Comparison of ENCODE assay signal across 15 mouse cellular contexts in genomic region chr7:132573205-132573604, GRCm38 (mm10). TPM values are rescaled to one million over a fixed set of nuclear protein-coding genes. Genes with fewer than 3 reads are reported as not detected.
DNase-seq lines count a peak whose midpoint lies in the region; ATAC-seq and TF ChIP-seq lines count a peak whose summit lies in the region.
"Had no signal": no experiment of that assay in that cellular context is flagged by ENCODE, and none has a peak within 500 bp of the region (broad histone marks: within the 10 kb centered on the region; RNA-seq: fewer than 3 reads in every experiment).

No protein-coding gene starts in this region.

- no peaks in the 10 kb centered on the region for H3K36me3 ChIP-seq in hindbrain, embryonic 11.5 days (ENCODE audit: control insufficient read depth, insufficient read depth, low read length)
- H3K36me3 ChIP-seq in liver, embryonic 15.5 days (replicated peaks): peaks cover 16% of the 10 kb centered on the region

- H3K4me2 ChIP-seq in hindbrain, embryonic 11.5 days (replicated peaks; ENCODE audit: low read depth, low read length): no peak overlapping the region
- peak overlapping the region; percentile 47 for H3K4me2 ChIP-seq in liver, embryonic 15.5 days

- TF ChIP-seq POLR2A in embryonic fibroblast, embryonic 13.5 days (IDR thresholded peaks at IDR 0.05; ENCODE audit: low read depth, low read length): no peak

- WGBS in hindbrain, embryonic 11.5 days: 34% methylated on average over 6 of the region's 6 CpGs
- WGBS in liver, embryonic 15.5 days (ENCODE audit: insufficient replicate concordance): 70% methylated on average over 6 of the region's 6 CpGs

- H3K9ac ChIP-seq in hindbrain, embryonic 11.5 days (ENCODE audit: low read depth, low read length): no peak overlapping the region
- H3K9ac ChIP-seq in liver, embryonic 15.5 days: no peak overlapping the region

- H3K4me1 ChIP-seq in embryonic fibroblast, embryonic 13.5 days (ENCODE audit: control insufficient read depth, insufficient read depth, low read length): peaks cover 2% of the 10 kb centered on the region; the same call in 1 of the 2 replicates
- H3K4me1 ChIP-seq in hindbrain, embryonic 11.5 days (replicated peaks; ENCODE audit: control insufficient read depth, insufficient read depth, low read length): 0 out of 2 replicates have a peak, but pooled peaks cover 2% of the 10 kb centered on the region
- peaks cover 77% of the 10 kb centered on the region for H3K4me1 ChIP-seq in liver, embryonic 15.5 days (replicated peaks)

- no peaks in the 10 kb centered on the region; the same call in 1 of the 2 replicates for H3K27me3 ChIP-seq in hindbrain, embryonic 11.5 days (ENCODE audit: control insufficient read depth, insufficient read depth, low read length)
- peaks cover 23% of the 10 kb centered on the region for H3K27me3 ChIP-seq in liver, embryonic 15.5 days

- no peak for ATAC-seq in hindbrain, embryonic 11.5 days (ENCODE audit: low FRiP score)
- no peak for ATAC-seq in liver, embryonic 15.5 days (ENCODE audit: insufficient read depth)

- TF ChIP-seq CTCF in layer of hippocampus, adult 2 months (conservative IDR thresholded peaks at IDR 0.05): no peak
- TF ChIP-seq CTCF in embryonic fibroblast, embryonic 13.5 days (IDR thresholded peaks at IDR 0.05; ENCODE audit: borderline replicate concordance, insufficient read depth, low read length): no peak

- no peak for DNase-seq in layer of hippocampus, adult 2 months (ENCODE audit: low spot score in 2 of 2)
- DNase-seq in layer of hippocampus, postnatal 25 days (ENCODE audit: extremely low spot score in 1 of 2, low spot score in 1 of 2): no peak
- no peak for DNase-seq in hindbrain, embryonic 11.5 days (ENCODE audit: low spot score)
- DNase-seq in adrenal gland, postnatal 14 days: no peak
- DNase-seq in kidney, postnatal 14 days: no peak
- DNase-seq: cerebellum, postnatal 14 days; gastrocnemius, postnatal 25 days; lung, postnatal 4 days; spleen, adult 18-20 months; thymus, postnatal 36 days had no signal

- no peak overlapping the region for H3K4me3 ChIP-seq in layer of hippocampus, adult 2 months
- H3K4me3 ChIP-seq in embryonic fibroblast, embryonic 13.5 days (ENCODE audit: insufficient read depth, low read length): peak overlapping the region; percentile 12; the same call in 1 of the 2 replicates
- H3K4me3 ChIP-seq in hindbrain, embryonic 11.5 days (ENCODE audit: low read depth, low read length): no peak overlapping the region
- no peak overlapping the region for H3K4me3 ChIP-seq in liver, embryonic 15.5 days (replicated peaks)

- no peaks in the 10 kb centered on the region for H3K9me3 ChIP-seq in hindbrain, embryonic 11.5 days (ENCODE audit: control insufficient read depth, low read length)
- no peaks in the 10 kb centered on the region for H3K9me3 ChIP-seq in liver, embryonic 15.5 days (replicated peaks)

- peak overlapping the region; percentile 83 for H3K27ac ChIP-seq in layer of hippocampus, adult 2 months
- H3K27ac ChIP-seq in embryonic fibroblast, embryonic 13.5 days (ENCODE audit: insufficient read depth, low read length): peak overlapping the region; percentile 95
- peak overlapping the region; percentile 38; the same call in 1 of the 2 replicates for H3K27ac ChIP-seq in hindbrain, embryonic 11.5 days (ENCODE audit: low read depth, low read length)
- H3K27ac ChIP-seq in liver, embryonic 15.5 days (replicated peaks): peak overlapping the region; percentile 42

RNA-seq across cellular contexts. Expression of gene Oat, which starts 3.0 kb away (rescaled TPM):
- 10 to 100 TPM; 91.2 to 95.6 TPM for total RNA-seq in layer of hippocampus, adult 2 months (2021)
- total RNA-seq in layer of hippocampus, postnatal 25 days (2021): 10 to 100 TPM; 90.3 to 94.5 TPM
- 241 and 272 TPM in 2 replicates for polyA plus RNA-seq in embryonic fibroblast, embryonic 13.5 days (2011; ENCODE audit: insufficient read length, low read depth, missing spikeins)
- polyA plus RNA-seq in hindbrain, embryonic 11.5 days (2014; fragmentation: Nextera tagmentation; extraction: Ambion mirVana): 138 and 144 TPM in 2 replicates
- 57.2 and 57.6 TPM in 2 replicates for polyA plus RNA-seq in liver, embryonic 15.5 days (2015; fragmentation: Nextera tagmentation; extraction: Ambion mirVana)
- 88.1 and 96.2 TPM in 2 replicates for total RNA-seq in adrenal gland, postnatal 14 days (2021)

RNA-seq across cellular contexts. Expression of gene Nkx1-2, which starts 26.2 kb away (rescaled TPM):
- not detected for total RNA-seq in layer of hippocampus, adult 2 months (2021)
- under 1 TPM in 1 of 2 experiments, not detected in 1; 0.12 TPM for total RNA-seq in layer of hippocampus, postnatal 25 days (2021)
- not detected in 2 replicates for polyA plus RNA-seq in embryonic fibroblast, embryonic 13.5 days (2011; ENCODE audit: insufficient read length, low read depth, missing spikeins)
- 4.5 and 6.8 TPM in 2 replicates for polyA plus RNA-seq in hindbrain, embryonic 11.5 days (2014; fragmentation: Nextera tagmentation; extraction: Ambion mirVana)
- polyA plus RNA-seq in liver, embryonic 15.5 days (2015; fragmentation: Nextera tagmentation; extraction: Ambion mirVana): not detected in 2 replicates
- total RNA-seq in adrenal gland, postnatal 14 days (2021): not detected in 2 replicates
- total RNA-seq: adrenal gland, adult 18-20 months; gastrocnemius, postnatal 25 days; neutrophil, adult 5-6 weeks had no signal
- polyA plus RNA-seq: large intestine, adult 2 months had no signal

RNA-seq across cellular contexts. Expression of gene Lhpp, which starts 37.2 kb away (rescaled TPM):
- total RNA-seq in layer of hippocampus, adult 2 months (2021): 10 to 100 TPM; 22.9 to 25.3 TPM
- total RNA-seq in layer of hippocampus, postnatal 25 days (2021): 10 to 100 TPM; 28.0 to 30.6 TPM
- 5.0 and 6.5 TPM in 2 replicates for polyA plus RNA-seq in embryonic fibroblast, embryonic 13.5 days (2011; ENCODE audit: insufficient read length, low read depth, missing spikeins)
- polyA plus RNA-seq in hindbrain, embryonic 11.5 days (2014; fragmentation: Nextera tagmentation; extraction: Ambion mirVana): 20.4 and 22.4 TPM in 2 replicates
- 4.8 and 5.0 TPM in 2 replicates for polyA plus RNA-seq in liver, embryonic 15.5 days (2015; fragmentation: Nextera tagmentation; extraction: Ambion mirVana)
- 18.1 and 18.6 TPM in 2 replicates for total RNA-seq in adrenal gland, postnatal 14 days (2021)

Comparison
In these comparisons a context has a peak if more than half of its experiments do, and no peak if none do; other contexts are left out.
1. H3K27ac ChIP-seq: peak in every context shown above with its lines; median percentile 95 in embryonic fibroblast, embryonic 13.5 days; 83 in layer of hippocampus, adult 2 months; 42 in liver, embryonic 15.5 days; 38 in hindbrain, embryonic 11.5 days.